Mouse (Mus musculus) ES-Bruce4 (cell line): ENCODE measurements at regions not wholly inside any gene's neighbourhood (a gene's known extent, or its start where the extent isn't known, plus 50 kb on each side); places are given as distances from the start of the nearest gene placed in this dataset.
A peak's percentile ranks its signal among the peaks of the same experiment; 100 is the strongest.

Source experiments
- H3K27ac ChIP-seq: 2 replicates; pipeline ENCODE4 v1.5.1; 2012; ENCODE audit warnings: low read length, inconsistent platforms; ENCODE audit not compliant: insufficient read depth
- H3K27me3 ChIP-seq: 2 replicates; pipeline ENCODE4 v1.6.1; 2012; ENCODE audit warnings: mild to moderate bottlenecking, low read length, inconsistent platforms; ENCODE audit not compliant: control insufficient read depth, poor library complexity, insufficient read depth, severe bottlenecking
- H3K36me3 ChIP-seq: 2 replicates; pipeline ENCODE4 v1.6.1; 2012; ENCODE audit warnings: inconsistent platforms, mild to moderate bottlenecking, low read length, moderate library complexity; ENCODE audit not compliant: control insufficient read depth, poor library complexity, insufficient read depth, severe bottlenecking
- H3K4me1 ChIP-seq: one replicate; pipeline ENCODE4 v1.8.1; 2011; ENCODE audit warnings: low read length; ENCODE audit not compliant: control insufficient read depth, insufficient read depth
- H3K4me3 ChIP-seq: 2 replicates; pipeline ENCODE4 v1.5.1; 2011; ENCODE audit warnings: low read depth, mild to moderate bottlenecking, low read length
- H3K9ac ChIP-seq: 2 replicates; pipeline ENCODE4 v1.6.1; 2012; ENCODE audit warnings: low read depth, mild to moderate bottlenecking, inconsistent platforms; ENCODE audit not compliant: poor library complexity, severe bottlenecking
- H3K9me3 ChIP-seq: replicated peaks from 2 replicates; pipeline ENCODE4 v1.6.1; 2012; ENCODE audit warnings: mild to moderate bottlenecking, low read length, inconsistent platforms; ENCODE audit not compliant: control insufficient read depth, poor library complexity, insufficient read depth, severe bottlenecking
- CTCF ChIP-seq: IDR thresholded peaks from one replicate; pipeline ENCODE4 v1.8.1; 2011; ENCODE audit warnings: low read depth, low read length
- EP300 ChIP-seq: IDR thresholded peaks from 2 replicates; pipeline ENCODE4 v1.6.1; 2011; ENCODE audit warnings: low read depth, low read length; ENCODE audit not compliant: insufficient read depth
- POLR2A ChIP-seq: IDR thresholded peaks from one replicate; pipeline ENCODE4 v1.8.1; 2011; ENCODE audit warnings: low read length; ENCODE audit not compliant: insufficient read depth

- H3K36me3 ChIP-seq, result no peaks in the 10 kb centered on the region
- H3K9ac ChIP-seq, result no peak overlapping the region
- H3K27me3 ChIP-seq, result no peaks in the 10 kb centered on the region
- no peak overlapping the region for H3K4me3 ChIP-seq
- peaks cover 4% of the 10 kb centered on the region for H3K4me1 ChIP-seq
- no peaks in the 10 kb centered on the region for H3K9me3 ChIP-seq
- TF ChIP-seq EP300 (no peak), CTCF (no peak), POLR2A (no peak)
- no peak overlapping the region for H3K27ac ChIP-seq
Observed at GRCm38 (mm10) chr2:30703308-30703707, 100.2 kb downstream of the 1700001O22Rik start.

- Histone ChIP-seq H3K4me1 (peaks cover 4% of the 10 kb centered on the region), H3K27me3 (no peaks in the 10 kb centered on the region), H3K9ac (no peak overlapping the region), H3K4me3 (no peak overlapping the region), H3K27ac (no peak overlapping the region), H3K36me3 (no peaks in the 10 kb centered on the region), H3K9me3 (no peaks in the 10 kb centered on the region)
- TF ChIP-seq POLR2A, result no peak
- TF ChIP-seq EP300, result no peak
- no peak for TF ChIP-seq CTCF
Observed at GRCm38 (mm10) chr2:30702711-30703110, 100.8 kb downstream of the 1700001O22Rik start.

GRCm38 (mm10) chr2:30700890-30701289 lies 102.6 kb downstream of the 1700001O22Rik start:
- peaks cover 2% of the 10 kb centered on the region for H3K4me1 ChIP-seq
- H3K36me3 ChIP-seq, result no peaks in the 10 kb centered on the region
- no peak overlapping the region for H3K27ac ChIP-seq
- H3K4me3 ChIP-seq, result no peak overlapping the region
- no peak overlapping the region for H3K9ac ChIP-seq
- H3K27me3 ChIP-seq, result no peaks in the 10 kb centered on the region
- TF ChIP-seq POLR2A, result no peak
- no peak for TF ChIP-seq CTCF
- no peak for TF ChIP-seq EP300
- H3K9me3 ChIP-seq, result no peaks in the 10 kb centered on the region

GRCm38 (mm10) chr2:30700471-30700870 lies 103.0 kb downstream of the 1700001O22Rik start:
- H3K9ac ChIP-seq, result no peak overlapping the region
- no peaks in the 10 kb centered on the region for H3K4me1 ChIP-seq
- no peak overlapping the region for H3K4me3 ChIP-seq
- H3K27ac ChIP-seq, result peak overlapping the region; percentile 0; the same call in 1 of the 2 replicates
- TF ChIP-seq EP300, result no peak
- no peak for TF ChIP-seq CTCF
- no peak for TF ChIP-seq POLR2A
- H3K36me3 ChIP-seq, result no peaks in the 10 kb centered on the region
- no peaks in the 10 kb centered on the region for H3K9me3 ChIP-seq
- H3K27me3 ChIP-seq, result no peaks in the 10 kb centered on the region

- H3K4me1 ChIP-seq, result no peaks in the 10 kb centered on the region
Observed at GRCm38 (mm10) chr2:30699797-30700454, 103.5 kb downstream of the 1700001O22Rik start.

GRCm38 (mm10) chr2:30698758-30699535 lies 104.1 kb downstream of the Cstad start:
- Histone ChIP-seq H3K4me3 (no peak overlapping the region), H3K9me3 (no peaks in the 10 kb centered on the region), H3K27ac (no peak overlapping the region), H3K9ac (no peak overlapping the region), H3K27me3 (no peaks in the 10 kb centered on the region), H3K4me1 (no peaks in the 10 kb centered on the region), H3K36me3 (no peaks in the 10 kb centered on the region)
- no peak for TF ChIP-seq POLR2A
- TF ChIP-seq CTCF, result no peak
- TF ChIP-seq EP300, result no peak

More at GRCm38 (mm10) chr2:30699797-30700454, 103.5 kb downstream of the 1700001O22Rik start:
- TF ChIP-seq CTCF (no peak), EP300 (no peak), POLR2A (no peak)
- Histone ChIP-seq H3K9ac (no peak overlapping the region), H3K9me3 (no peaks in the 10 kb centered on the region), H3K27me3 (no peaks in the 10 kb centered on the region), H3K27ac (peak overlapping the region; percentile 0), H3K4me3 (peak overlapping the region; percentile 6; the same call in 1 of the 2 replicates), H3K36me3 (no peaks in the 10 kb centered on the region)
